Mouse (Mus musculus) brain, embryonic 14.5 days (tissue): ENCODE measurements around the gene Tmem115.

Experiments used
- CTCF ChIP-seq: fragments of 200-500 bp; IDR thresholded peaks from 2 replicates; pipeline ENCODE4 v1.5.1; 2012; ENCODE audit warnings: inconsistent platforms, mild to moderate bottlenecking, moderate library complexity, borderline replicate concordance; ENCODE audit not compliant: insufficient read depth, insufficient read length; ENCODE audit errors: extremely low read depth
- POLR2A ChIP-seq: fragments of 200-500 bp; IDR thresholded peaks from 2 replicates; pipeline ENCODE4 v1.6.1; 2012; ENCODE audit warnings: mild to moderate bottlenecking, inconsistent platforms, borderline replicate concordance; ENCODE audit not compliant: poor library complexity, insufficient read depth, insufficient read length, severe bottlenecking; ENCODE audit errors: extremely low read depth

- TF ChIP-seq CTCF (no peak), POLR2A (no peak)
Measured at GRCm38 (mm10) chr9:107570016-107570415, 36.3 kb downstream of the Tmem115 start.
